Mouse (Mus musculus): Measurements from ENCODE around the gene Galnt16. TPM values are rescaled to one million over a fixed set of nuclear protein-coding genes. Genes with fewer than 3 reads are reported as not detected.

Galnt16 gene
- total RNA-seq, 1 experiment = 1.9 TPM

DNA sequence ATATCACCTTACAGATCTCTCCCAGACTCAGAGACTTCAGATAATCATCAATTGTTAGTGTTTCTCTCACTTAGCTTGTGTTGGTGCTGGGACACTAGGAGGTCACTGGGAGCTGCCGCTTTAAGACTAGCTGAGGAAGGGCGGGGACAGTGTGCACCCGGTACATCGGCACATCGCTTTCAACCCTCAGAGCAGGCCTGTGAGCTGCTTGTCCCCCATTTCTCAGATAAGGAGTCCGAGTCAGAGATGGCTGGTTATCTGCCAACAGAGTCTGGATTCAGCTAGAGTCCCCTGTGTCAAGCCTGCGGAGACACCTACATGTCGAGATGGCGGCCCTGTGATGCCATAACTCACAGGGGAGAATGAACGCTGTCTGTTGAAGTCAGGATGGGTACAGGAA, 13.5 kb downstream of the Galnt16 start:
- Histone ChIP-seq H3K4me3 (ENCODE audit: insufficient read depth in 1 of 2, low read depth in 1 of 2, low read length in 2 of 2, poor library complexity in 1 of 2, severe bottlenecking in 1 of 2) (no peak overlapping the region), H3K9me3 (ENCODE audit: control insufficient read depth, insufficient read depth, low read depth, low read length) (no peaks in the 10 kb centered on the region), H3K36me3 (ENCODE audit: control insufficient read depth, insufficient read depth, low read length, poor library complexity, severe bottlenecking) (no peaks in the 10 kb centered on the region), H3K9ac (ENCODE audit: insufficient read depth, low read depth, low read length, poor library complexity, severe bottlenecking) (no peak overlapping the region), H3K4me1 (ENCODE audit: control insufficient read depth in 2 of 2, insufficient read depth in 2 of 2, low read length in 2 of 2, poor library complexity in 1 of 2) (no peaks in the 10 kb centered on the region), H3K27ac (ENCODE audit: insufficient read depth, low read depth, low read length, poor library complexity, severe bottlenecking) (no peak overlapping the region)
- DNase-seq (ENCODE audit: low read depth, low spot score) = no peak
- TF ChIP-seq HCFC1 (IDR thresholded peaks at IDR 0.05; ENCODE audit: borderline replicate concordance, insufficient read depth, low read length) (no peak), CHD2 (IDR thresholded peaks at IDR 0.05; ENCODE audit: low read depth, low read length) (no peak), ZC3H11A (IDR thresholded peaks at IDR 0.05; ENCODE audit: borderline replicate concordance, low read depth, low read length) (no peak), ZNF384 (IDR thresholded peaks at IDR 0.05; ENCODE audit: low read depth, low read length) (no peak), MAFK (IDR thresholded peaks at IDR 0.05; ENCODE audit: insufficient read depth, low read depth, low read length) (no peak)
- in situ Hi-C loops (cut with MboI; ENCODE audit: low sequenced_read_pairs in 2 of 2, unreplicated experiment in 2 of 2) = no loop called here

DNA sequence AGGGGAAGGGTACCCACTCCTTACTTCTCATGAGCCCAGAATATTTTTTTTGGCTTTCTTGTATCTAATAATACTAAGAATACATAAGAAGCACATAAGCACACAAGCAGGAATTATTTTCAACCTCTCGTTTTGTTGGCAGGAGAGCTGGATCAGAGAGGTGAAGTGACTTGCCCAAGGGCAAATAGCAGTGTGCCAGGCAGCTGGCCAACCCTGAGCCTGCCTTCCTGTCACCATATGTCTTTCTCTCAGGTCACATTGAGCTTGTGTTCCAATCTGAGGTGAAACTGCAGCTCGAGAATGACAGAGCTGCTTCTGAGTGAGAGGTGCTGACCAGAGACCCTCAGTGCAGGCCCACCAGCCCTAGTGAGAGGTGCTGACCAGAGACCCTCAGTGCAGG, 15.8 kb downstream of the Galnt16 start:
- Histone ChIP-seq H3K36me3 (ENCODE audit: control insufficient read depth, insufficient read depth, low read length, poor library complexity, severe bottlenecking) (no peaks in the 10 kb centered on the region), H3K4me3 (ENCODE audit: insufficient read depth in 1 of 2, low read depth in 1 of 2, low read length in 2 of 2, poor library complexity in 1 of 2, severe bottlenecking in 1 of 2) (no peak overlapping the region), H3K9me3 (ENCODE audit: control insufficient read depth, insufficient read depth, low read depth, low read length) (no peaks in the 10 kb centered on the region), H3K4me1 (ENCODE audit: control insufficient read depth in 2 of 2, insufficient read depth in 2 of 2, low read length in 2 of 2, poor library complexity in 1 of 2) (no peaks in the 10 kb centered on the region), H3K9ac (ENCODE audit: insufficient read depth, low read depth, low read length, poor library complexity, severe bottlenecking) (no peak overlapping the region), H3K27ac (ENCODE audit: insufficient read depth, low read depth, low read length, poor library complexity, severe bottlenecking) (no peak overlapping the region)
- in situ Hi-C loops (cut with MboI; ENCODE audit: low sequenced_read_pairs in 2 of 2, unreplicated experiment in 2 of 2) = no loop called here
- DNase-seq (ENCODE audit: low read depth, low spot score) = no peak
- no peak for TF ChIP-seq CHD2 (IDR thresholded peaks at IDR 0.05; ENCODE audit: low read depth, low read length)
- no peak for TF ChIP-seq ZNF384 (IDR thresholded peaks at IDR 0.05; ENCODE audit: low read depth, low read length)
- no peak for TF ChIP-seq HCFC1 (IDR thresholded peaks at IDR 0.05; ENCODE audit: borderline replicate concordance, insufficient read depth, low read length)

DNA sequence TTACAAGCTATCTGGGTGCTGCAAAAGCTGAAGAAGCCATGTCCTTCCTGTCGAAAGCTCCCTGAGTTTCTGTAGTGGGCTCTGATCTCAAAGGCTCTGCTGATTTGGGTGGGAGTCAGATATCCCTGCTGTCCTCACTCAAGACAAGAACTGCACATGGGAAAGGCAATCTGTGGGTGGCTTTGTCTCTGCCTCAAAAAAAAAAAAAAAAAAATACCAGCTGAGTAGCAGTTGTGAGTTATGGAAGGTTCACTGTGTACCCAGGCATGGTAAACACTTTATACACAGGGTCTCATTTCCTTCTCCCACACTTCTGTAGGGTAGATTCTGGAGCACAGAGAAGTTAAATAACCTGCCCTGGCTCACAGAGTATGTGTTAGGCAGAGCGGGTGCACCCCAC, 19.2 kb downstream of the Galnt16 start:
- no peak overlapping the region for H3K9ac ChIP-seq (ENCODE audit: insufficient read depth, low read depth, low read length, poor library complexity, severe bottlenecking)
- H3K4me3 ChIP-seq (ENCODE audit: insufficient read depth in 1 of 2, low read depth in 1 of 2, low read length in 2 of 2, poor library complexity in 1 of 2, severe bottlenecking in 1 of 2) = no peak overlapping the region
- H3K9me3 ChIP-seq (ENCODE audit: control insufficient read depth, insufficient read depth, low read depth, low read length) = no peaks in the 10 kb centered on the region
- no peak for DNase-seq (ENCODE audit: low read depth, low spot score)
- no peaks in the 10 kb centered on the region for H3K4me1 ChIP-seq (ENCODE audit: control insufficient read depth in 2 of 2, insufficient read depth in 2 of 2, low read length in 2 of 2, poor library complexity in 1 of 2)
- TF ChIP-seq HCFC1 (IDR thresholded peaks at IDR 0.05; ENCODE audit: borderline replicate concordance, insufficient read depth, low read length) (no peak), ZNF384 (IDR thresholded peaks at IDR 0.05; ENCODE audit: low read depth, low read length) (no peak)
- in situ Hi-C loops (cut with MboI; ENCODE audit: low sequenced_read_pairs in 2 of 2, unreplicated experiment in 2 of 2) = no loop called here
- H3K36me3 ChIP-seq (ENCODE audit: control insufficient read depth, insufficient read depth, low read length, poor library complexity, severe bottlenecking) = no peaks in the 10 kb centered on the region
- no peak overlapping the region for H3K27ac ChIP-seq (ENCODE audit: insufficient read depth, low read depth, low read length, poor library complexity, severe bottlenecking)

DNA sequence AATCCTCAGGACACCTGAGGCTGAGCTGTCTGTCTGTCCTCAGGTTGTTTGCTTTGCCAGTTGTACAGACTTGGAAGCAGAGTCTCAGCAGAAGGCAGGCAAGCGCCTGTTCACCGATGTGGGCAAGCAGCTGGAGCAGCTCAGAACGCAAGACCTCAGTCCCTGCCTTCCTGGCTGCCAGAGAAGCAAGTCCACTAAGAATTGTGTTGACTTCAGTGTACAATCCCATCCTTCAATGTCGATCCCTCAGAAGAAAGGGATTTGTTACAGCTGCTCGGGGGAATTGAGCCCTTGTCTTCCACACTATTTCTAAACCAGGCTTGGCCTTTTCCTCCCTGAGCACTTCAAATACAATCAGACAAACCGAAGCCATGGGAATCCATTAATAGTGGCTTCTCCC, 20.2 kb downstream of the Galnt16 start:
- H3K9me3 ChIP-seq (ENCODE audit: control insufficient read depth, insufficient read depth, low read depth, low read length) = no peaks in the 10 kb centered on the region
- no peak overlapping the region for H3K27ac ChIP-seq (ENCODE audit: insufficient read depth, low read depth, low read length, poor library complexity, severe bottlenecking)
- H3K4me1 ChIP-seq (ENCODE audit: control insufficient read depth in 2 of 2, insufficient read depth in 2 of 2, low read length in 2 of 2, poor library complexity in 1 of 2) = no peaks in the 10 kb centered on the region
- H3K4me3 ChIP-seq (ENCODE audit: insufficient read depth in 1 of 2, low read depth in 1 of 2, low read length in 2 of 2, poor library complexity in 1 of 2, severe bottlenecking in 1 of 2) = no peak overlapping the region
- no peak for DNase-seq (ENCODE audit: low read depth, low spot score)
- TF ChIP-seq CHD2 (IDR thresholded peaks at IDR 0.05; ENCODE audit: low read depth, low read length) = no peak
- no peak for TF ChIP-seq HCFC1 (IDR thresholded peaks at IDR 0.05; ENCODE audit: borderline replicate concordance, insufficient read depth, low read length)
- in situ Hi-C loops (cut with MboI; ENCODE audit: low sequenced_read_pairs in 2 of 2, unreplicated experiment in 2 of 2) = no loop called here
- H3K9ac ChIP-seq (ENCODE audit: insufficient read depth, low read depth, low read length, poor library complexity, severe bottlenecking) = no peak overlapping the region
- H3K36me3 ChIP-seq (ENCODE audit: control insufficient read depth, insufficient read depth, low read length, poor library complexity, severe bottlenecking) = no peaks in the 10 kb centered on the region

DNA sequence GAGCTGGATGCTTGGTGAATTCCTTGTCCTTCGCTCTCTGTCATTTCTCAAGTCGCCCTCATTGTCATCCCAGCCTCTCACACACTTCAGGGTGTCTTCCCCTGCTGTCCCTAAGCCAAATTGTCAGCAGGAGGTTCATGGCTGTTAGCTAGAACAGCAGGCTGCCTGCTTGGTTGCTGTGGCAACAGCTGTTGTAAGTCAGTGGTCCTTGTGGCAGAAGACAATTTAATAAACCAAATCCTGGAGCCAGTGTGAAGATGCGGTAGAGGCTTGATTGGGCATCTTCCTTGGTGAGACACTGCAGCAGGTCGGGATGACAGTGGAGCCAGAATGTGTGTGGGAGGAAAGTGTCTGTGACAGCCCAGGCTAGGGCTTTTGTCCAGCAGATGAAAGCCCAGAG, 27.2 kb downstream of the Galnt16 start:
- Histone ChIP-seq H3K27ac (ENCODE audit: insufficient read depth, low read depth, low read length, poor library complexity, severe bottlenecking) (no peak overlapping the region), H3K4me1 (ENCODE audit: control insufficient read depth in 2 of 2, insufficient read depth in 2 of 2, low read length in 2 of 2, poor library complexity in 1 of 2) (no peaks in the 10 kb centered on the region; a peak in 2 of 4 replicates), H3K9ac (ENCODE audit: insufficient read depth, low read depth, low read length, poor library complexity, severe bottlenecking) (no peak overlapping the region), H3K4me3 (ENCODE audit: insufficient read depth in 1 of 2, low read depth in 1 of 2, low read length in 2 of 2, poor library complexity in 1 of 2, severe bottlenecking in 1 of 2) (no peak overlapping the region), H3K36me3 (ENCODE audit: control insufficient read depth, insufficient read depth, low read length, poor library complexity, severe bottlenecking) (no peaks in the 10 kb centered on the region), H3K9me3 (ENCODE audit: control insufficient read depth, insufficient read depth, low read depth, low read length) (no peaks in the 10 kb centered on the region)
- DNase-seq (ENCODE audit: low read depth, low spot score) = no peak
- TF ChIP-seq HCFC1 (IDR thresholded peaks at IDR 0.05; ENCODE audit: borderline replicate concordance, insufficient read depth, low read length) (no peak), ZNF384 (IDR thresholded peaks at IDR 0.05; ENCODE audit: low read depth, low read length) (no peak), MAFK (IDR thresholded peaks at IDR 0.05; ENCODE audit: insufficient read depth, low read depth, low read length) (no peak), CHD2 (IDR thresholded peaks at IDR 0.05; ENCODE audit: low read depth, low read length) (no peak), ZC3H11A (IDR thresholded peaks at IDR 0.05; ENCODE audit: borderline replicate concordance, low read depth, low read length) (no peak)
- in situ Hi-C loops (cut with MboI; ENCODE audit: low sequenced_read_pairs in 2 of 2, unreplicated experiment in 2 of 2) = no loop called here

Data from ES-E14 (cell line).